Mouse (Mus musculus) forebrain, embryonic 16.5 days (tissue): ENCODE measurements around the gene Amotl1. TPM values are rescaled to one million over a fixed set of nuclear protein-coding genes. Genes with fewer than 3 reads are reported as not detected.
"Not testable (repeated sequence)": the region's sequence is repeated elsewhere in the genome, so short reads cannot be mapped to it uniquely, and the experiment has no call there.

Source experiments
- ATAC-seq: fragments of 200-750 bp; cut with Nextera tagmentation; 2 replicates; pipeline ENCODE4 v1.8.0; 2017; ENCODE audit warnings: mild to moderate bottlenecking, moderate library complexity
- H3K27ac ChIP-seq: fragments of 300-500 bp; sonication (generic); 2 replicates; pipeline ENCODE4 v1.5.1; 2014; ENCODE audit warnings: low read length, control low read depth
- H3K27me3 ChIP-seq: fragments of 300-500 bp; sonication (generic); replicated peaks from 2 replicates; pipeline ENCODE4 v1.6.1; 2014; ENCODE audit warnings: low read length; ENCODE audit not compliant: control insufficient read depth, insufficient read depth
- H3K36me3 ChIP-seq: fragments of 300-500 bp; sonication (generic); 2 replicates; pipeline ENCODE4 v1.6.1; 2014; ENCODE audit not compliant: control insufficient read depth, insufficient read depth
- H3K4me1 ChIP-seq: fragments of 300-500 bp; sonication (generic); replicated peaks from 2 replicates; pipeline ENCODE4 v1.6.1; 2014; ENCODE audit warnings: low read length; ENCODE audit not compliant: control insufficient read depth, insufficient read depth
- H3K4me2 ChIP-seq: fragments of 300-500 bp; sonication (generic); 2 replicates; pipeline ENCODE4 v1.6.1; 2014; ENCODE audit warnings: mild to moderate bottlenecking, low read length, control low read depth
- H3K4me3 ChIP-seq: fragments of 300-500 bp; sonication (generic); replicated peaks from 2 replicates; pipeline ENCODE4 v1.5.1; 2014; ENCODE audit warnings: mild to moderate bottlenecking, low read length, control low read depth
- H3K9ac ChIP-seq: fragments of 300-500 bp; sonication (generic); replicated peaks from 2 replicates; pipeline ENCODE4 v1.6.1; 2014; ENCODE audit warnings: low read depth, low read length, control low read depth
- H3K9me3 ChIP-seq: fragments of 300-500 bp; sonication (generic); 2 replicates; pipeline ENCODE4 v1.6.1; 2016; ENCODE audit warnings: low read length; ENCODE audit not compliant: control insufficient read depth
- WGBS: fragments of 180-500 bp; shearing (Covaris S2); extraction: QIAGEN DNeasy Blood & Tissue Kit; methylation state at CpG from one replicate; pipeline ENCODE4 v1.1.7; 2014; 5-methylcytosine and 5-hydroxymethylcytosine counted together
- polyA plus RNA-seq: library from polyadenylated mRNA; unstranded; fragments of >200 nt; fragmentation: Nextera tagmentation; extraction: Ambion mirVana; gene quantifications from 2 replicates; pipeline ENCODE4 v1.2.1, GENCODE M21; 2015

Gene Amotl1
- polyA plus RNA-seq, 1 experiment from 2014 or later = 9.9 TPM

- Histone ChIP-seq H3K9ac (no peak overlapping the region), H3K36me3 (peaks cover 3% of the 10 kb centered on the region; the same call in 1 of the 2 replicates), H3K27ac (no peak overlapping the region), H3K9me3 (no peaks in the 10 kb centered on the region), H3K4me3 (no peak overlapping the region), H3K4me2 (no peak overlapping the region), H3K4me1 (no peaks in the 10 kb centered on the region), H3K27me3 (no peaks in the 10 kb centered on the region)
- no peak for ATAC-seq
- 96% methylated on average over 3 of the region's 3 CpGs for WGBS
Observed at GRCm38 (mm10) chr9:14597429-14597828, 47.4 kb downstream of the Amotl1 start.

- H3K4me1 ChIP-seq = no peaks in the 10 kb centered on the region
- H3K36me3 ChIP-seq = peaks cover 3% of the 10 kb centered on the region; the same call in 1 of the 2 replicates
- H3K9me3 ChIP-seq = no peaks in the 10 kb centered on the region
- H3K27ac ChIP-seq = no peak overlapping the region
- no peak overlapping the region for H3K9ac ChIP-seq
- no peak overlapping the region for H3K4me3 ChIP-seq
- no peak overlapping the region for H3K4me2 ChIP-seq
- WGBS = 75% methylated on average over 5 of the region's 7 CpGs
- H3K27me3 ChIP-seq = no peaks in the 10 kb centered on the region
- no peak for ATAC-seq
Observed at GRCm38 (mm10) chr9:14596858-14597257, 48.0 kb downstream of the Amotl1 start.

DNA sequence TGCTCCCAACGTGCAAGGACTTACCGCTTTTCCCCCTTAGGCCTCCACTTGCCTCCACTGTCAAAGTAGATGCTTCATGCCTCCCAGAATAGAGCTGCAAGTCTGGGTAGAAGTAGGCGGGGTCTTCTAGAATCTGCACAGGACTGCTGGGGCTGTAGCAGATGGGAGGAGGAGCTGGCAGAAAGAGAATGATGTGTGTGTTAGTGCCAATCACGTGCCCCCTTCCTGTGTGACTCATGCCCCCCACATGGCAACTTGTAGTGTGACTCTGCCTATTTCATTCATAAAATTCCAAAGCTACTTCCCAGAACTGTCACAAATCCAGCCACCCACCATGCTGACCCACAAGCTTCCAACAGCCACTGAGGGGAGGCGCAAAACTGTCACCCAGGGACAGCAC is 48.4 kb downstream of the Amotl1 start:
- H3K4me1 ChIP-seq = no peaks in the 10 kb centered on the region
- no peaks in the 10 kb centered on the region for H3K27me3 ChIP-seq
- H3K9ac ChIP-seq = no peak overlapping the region
- H3K27ac ChIP-seq = no peak overlapping the region
- no peak overlapping the region for H3K4me2 ChIP-seq
- H3K4me3 ChIP-seq = no peak overlapping the region
- no peaks in the 10 kb centered on the region for H3K9me3 ChIP-seq
- H3K36me3 ChIP-seq = peaks cover 3% of the 10 kb centered on the region; the same call in 1 of the 2 replicates
- WGBS = 82% methylated on average over 5 of the region's 5 CpGs
- ATAC-seq = peak; percentile 90

GRCm38 (mm10) chr9:14595893-14596292 is 49.0 kb downstream of the Amotl1 start:
- Histone ChIP-seq H3K9ac (no peak overlapping the region), H3K4me1 (no peaks in the 10 kb centered on the region), H3K27me3 (no peaks in the 10 kb centered on the region), H3K4me3 (no peak overlapping the region), H3K36me3 (peaks cover 3% of the 10 kb centered on the region; the same call in 1 of the 2 replicates), H3K27ac (no peak overlapping the region), H3K4me2 (no peak overlapping the region), H3K9me3 (no peaks in the 10 kb centered on the region)
- ATAC-seq = peak; percentile 51
- WGBS = 90% methylated on average over 3 of the region's 3 CpGs

DNA sequence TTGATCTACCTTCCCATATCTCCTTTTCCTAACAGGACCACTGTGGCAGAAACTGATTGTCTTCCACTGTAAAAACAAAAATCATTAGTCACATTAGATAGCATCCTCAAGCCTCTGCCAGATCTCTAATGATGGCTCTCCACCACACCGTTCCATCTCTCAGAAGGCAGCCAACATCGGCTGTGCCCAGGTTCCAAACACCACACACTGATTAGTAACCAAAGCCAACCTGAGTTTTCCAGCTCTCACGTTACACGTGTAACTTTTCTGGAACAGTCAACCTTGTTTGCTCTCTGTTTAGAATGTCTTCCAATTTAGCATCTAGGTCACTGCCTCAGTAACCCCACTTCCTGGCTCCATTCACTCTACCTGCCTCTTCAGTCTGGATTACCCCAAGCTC is 51.0 kb downstream of the Amotl1 start:
- Histone ChIP-seq H3K9me3 (no peaks in the 10 kb centered on the region), H3K9ac (no peak overlapping the region), H3K36me3 (peaks cover 3% of the 10 kb centered on the region; the same call in 1 of the 2 replicates), H3K27me3 (no peaks in the 10 kb centered on the region), H3K27ac (no peak overlapping the region), H3K4me2 (no peak overlapping the region), H3K4me3 (no peak overlapping the region), H3K4me1 (no peaks in the 10 kb centered on the region)
- 84% methylated on average over 4 of the region's 4 CpGs for WGBS
- no peak for ATAC-seq

DNA sequence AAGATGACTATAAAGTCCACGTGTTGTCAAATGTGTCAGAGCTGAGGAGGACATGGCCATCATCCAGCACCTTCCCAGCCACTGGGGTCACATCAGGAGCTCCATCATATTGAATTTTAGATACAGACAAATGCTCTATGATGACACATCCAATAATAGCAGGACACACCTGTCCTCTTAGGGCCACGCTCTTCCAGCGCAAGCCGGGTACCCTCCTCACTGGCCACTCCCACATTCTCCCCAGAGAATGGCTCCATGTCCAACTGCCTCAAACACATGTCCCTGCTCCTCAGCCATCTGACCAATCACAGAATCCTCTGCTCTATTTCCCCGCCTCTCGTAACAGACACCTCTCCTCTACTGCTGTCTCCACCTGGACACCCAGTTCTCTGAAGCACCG is 54.2 kb downstream of the Amotl1 start:
- Histone ChIP-seq H3K27me3 (no peaks in the 10 kb centered on the region), H3K9me3 (no peaks in the 10 kb centered on the region), H3K4me3 (no peak overlapping the region), H3K4me2 (no peak overlapping the region), H3K4me1 (no peaks in the 10 kb centered on the region), H3K27ac (no peak overlapping the region), H3K9ac (no peak overlapping the region), H3K36me3 (peaks cover 3% of the 10 kb centered on the region; the same call in 1 of the 2 replicates)
- no peak for ATAC-seq
- WGBS = 93% methylated on average over 7 of the region's 7 CpGs

DNA sequence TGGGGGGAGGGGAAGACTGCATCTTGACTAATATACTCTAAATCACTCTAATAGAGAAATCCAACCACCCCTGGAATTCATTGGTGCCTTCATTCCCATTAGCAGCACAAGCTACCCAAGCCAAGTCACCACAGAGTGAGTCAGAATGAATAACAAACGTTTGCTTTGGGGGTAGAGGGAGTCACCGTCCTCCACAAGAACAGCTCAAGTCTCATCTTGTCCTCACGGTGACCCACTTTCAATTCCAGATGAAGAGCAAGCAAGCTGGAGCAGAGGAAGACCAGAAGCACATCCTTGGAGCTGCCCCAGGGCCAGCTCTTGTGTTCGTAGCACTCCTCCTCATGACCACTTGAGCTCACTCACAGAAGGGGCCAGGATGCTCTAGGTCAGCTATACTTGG is 56.2 kb downstream of the Amotl1 start:
- H3K9ac ChIP-seq = no peak overlapping the region
- H3K4me1 ChIP-seq = no peaks in the 10 kb centered on the region
- ATAC-seq = no peak
- H3K27me3 ChIP-seq = no peaks in the 10 kb centered on the region
- no peak overlapping the region for H3K27ac ChIP-seq
- H3K36me3 ChIP-seq = peaks cover 3% of the 10 kb centered on the region; the same call in 1 of the 2 replicates
- H3K9me3 ChIP-seq = no peaks in the 10 kb centered on the region
- 84% methylated on average over 4 of the region's 4 CpGs for WGBS
- H3K4me3 ChIP-seq = no peak overlapping the region
- H3K4me2 ChIP-seq = no peak overlapping the region

DNA sequence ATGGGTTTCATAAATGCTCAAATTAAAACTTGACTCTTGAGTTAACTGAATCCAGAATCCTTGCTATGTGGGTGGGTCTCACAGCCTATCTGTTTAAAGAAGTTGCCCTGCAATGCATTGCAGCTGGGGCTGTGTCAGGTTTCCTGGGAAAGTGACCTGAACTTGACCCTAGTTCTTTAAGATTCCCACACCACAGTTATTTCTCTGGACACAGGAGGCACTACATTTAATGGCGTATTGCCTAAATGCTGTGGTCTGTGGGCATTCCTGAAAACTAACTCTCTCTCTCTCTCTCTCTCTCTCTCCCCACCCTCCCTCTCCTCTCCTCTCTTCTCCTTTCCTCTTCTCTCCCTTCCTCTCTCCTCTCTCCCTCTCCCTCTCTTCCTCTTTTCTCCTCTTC is 59.2 kb downstream of the Amotl1 start:
- Histone ChIP-seq H3K4me1 (no peaks in the 10 kb centered on the region), H3K27ac (no peak overlapping the region), H3K9ac (no peak overlapping the region), H3K36me3 (peaks cover 3% of the 10 kb centered on the region; the same call in 1 of the 2 replicates), H3K9me3 (no peaks in the 10 kb centered on the region), H3K4me2 (no peak overlapping the region), H3K27me3 (no peaks in the 10 kb centered on the region), H3K4me3 (no peak overlapping the region)
- ATAC-seq = no peak
- 71% methylated on average over 1 of the region's 1 CpGs for WGBS

DNA sequence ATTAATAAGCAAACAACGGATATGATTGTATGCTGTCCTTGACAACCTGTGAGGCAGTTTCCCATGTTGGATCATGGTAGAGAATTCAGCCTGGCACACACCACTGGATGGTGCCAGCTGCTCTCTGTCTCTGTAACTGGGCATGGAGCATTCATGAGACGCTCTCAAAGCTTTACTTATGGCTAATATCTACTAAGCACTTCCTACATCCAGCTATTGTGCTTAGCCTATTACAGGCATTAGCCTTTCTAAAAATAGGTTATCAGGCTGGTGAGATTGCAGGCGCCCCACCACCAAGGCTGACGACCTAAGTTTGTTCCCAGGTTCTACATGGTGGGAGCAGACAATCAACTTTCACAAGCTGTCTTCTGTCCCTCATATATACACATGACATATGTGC is 65.9 kb downstream of the Amotl1 start:
- H3K27me3 ChIP-seq = no peaks in the 10 kb centered on the region
- no peak overlapping the region for H3K9ac ChIP-seq
- peaks cover 12% of the 10 kb centered on the region for H3K4me1 ChIP-seq
- H3K4me3 ChIP-seq = no peak overlapping the region
- H3K9me3 ChIP-seq = no peaks in the 10 kb centered on the region
- whole genome bisulfite sequencing = 90% methylated on average over 4 of the region's 4 CpGs
- no peak for ATAC-seq
- H3K4me2 ChIP-seq = no peak overlapping the region
- H3K36me3 ChIP-seq = peaks cover 3% of the 10 kb centered on the region; the same call in 1 of the 2 replicates
- no peak overlapping the region for H3K27ac ChIP-seq

GRCm38 (mm10) chr9:14576359-14576758 is 68.5 kb downstream of the Amotl1 start:
- not testable (repeated sequence) for H3K36me3 ChIP-seq
- WGBS = 65% methylated on average over 2 of the region's 2 CpGs

More at GRCm38 (mm10) chr9:14576359-14576758, 68.5 kb downstream of the Amotl1 start:
- H3K4me2 ChIP-seq, H3K9ac ChIP-seq, H3K27me3 ChIP-seq, H3K27ac ChIP-seq, H3K4me3 ChIP-seq, ATAC-seq, H3K9me3 ChIP-seq: not testable (repeated sequence)
- H3K4me1 ChIP-seq = peaks cover 12% of the 10 kb centered on the region
